In genomic region chr2:38177583-38177978, GRCm38 (mm10) we compare ENCODE assay signal across 13 mouse cellular contexts.
"Had no signal": no experiment of that assay in that cellular context is flagged by ENCODE, and none has a peak within 500 bp of the region (broad histone marks: within the 10 kb centered on the region; RNA-seq: fewer than 3 reads in every experiment).

No protein-coding gene starts in this region.

- H3K27me3 ChIP-seq: megakaryocyte, embryonic 14.5 days; neural tube, embryonic 12.5 days; stomach, embryonic 15.5 days had no signal

- H3K4me2 ChIP-seq: lung, embryonic 14.5 days; midbrain, embryonic 12.5 days; neural tube, embryonic 12.5 days; stomach, embryonic 15.5 days had no signal

- H3K36me3 ChIP-seq: midbrain, embryonic 12.5 days; neural tube, embryonic 12.5 days; stomach, embryonic 15.5 days had no signal

- DNase-seq: lung, postnatal 14 days; midbrain, embryonic 14.5 days; right cerebral cortex, postnatal 14 days; thymus, adult 2 months; thymus, postnatal 25 days; thymus, postnatal 4 days had no signal

- H3K4me1 ChIP-seq: neural tube, embryonic 12.5 days; stomach, embryonic 15.5 days had no signal

- H3K9me3 ChIP-seq: megakaryocyte, embryonic 14.5 days; midbrain, embryonic 12.5 days; neural tube, embryonic 12.5 days; stomach, embryonic 15.5 days had no signal

- H3K27ac ChIP-seq: macrophage; midbrain, embryonic 12.5 days; neural tube, embryonic 12.5 days; stomach, embryonic 15.5 days; stomach, postnatal 0 days had no signal

- H3K4me3 ChIP-seq: megakaryocyte, embryonic 14.5 days; midbrain, embryonic 12.5 days; neural tube, embryonic 12.5 days; stomach, embryonic 15.5 days had no signal

- H3K9ac ChIP-seq: lung, embryonic 14.5 days; midbrain, embryonic 12.5 days; neural tube, embryonic 12.5 days; stomach, embryonic 15.5 days had no signal
